Mouse (Mus musculus) CH12.LX (cell line): Measurements from ENCODE around the gene Hist2h3c1. TPM values are rescaled to one million over a fixed set of nuclear protein-coding genes. Genes with fewer than 3 reads are reported as not detected.
"Not testable (repeated sequence)": the region's sequence is repeated elsewhere in the genome, so short reads cannot be mapped to it uniquely, and the experiment has no call there.

Source experiments
- DNase-seq: peaks from one replicate; pipeline ENCODE4 v3.0.0-alpha.2; 2013; ENCODE audit errors: extremely low read depth
- H3K27ac ChIP-seq: 2 replicates; pipeline ENCODE4 v1.5.1; 2012; ENCODE audit warnings: low read depth, mild to moderate bottlenecking, control low read depth, moderate library complexity; ENCODE audit not compliant: insufficient read depth
- H3K27me3 ChIP-seq: replicated peaks from 2 replicates; pipeline ENCODE3; 2012; ENCODE audit warnings: inconsistent platforms
- H3K36me3 ChIP-seq, 2 experiments: replicated peaks in 1 of 2; 2 replicates each; pipeline versions ENCODE3 to v1.6.1; 2012; ENCODE audit warnings: inconsistent platforms in 1 of 2, low read length in 1 of 2, mild to moderate bottlenecking in 1 of 2, mixed read lengths in 1 of 2, moderate library complexity in 1 of 2; ENCODE audit not compliant: control insufficient read depth in 1 of 2, insufficient read depth in 1 of 2
- H3K4me1 ChIP-seq, 2 experiments: 2 replicates each; pipeline ENCODE4 v1.6.1; 2012; ENCODE audit warnings: inconsistent platforms in 1 of 2, moderate library complexity in 1 of 2; ENCODE audit not compliant: insufficient read depth in 2 of 2, control insufficient read depth in 1 of 2
- H3K4me2 ChIP-seq: 2 replicates; pipeline ENCODE4 v1.6.1; 2012; ENCODE audit warnings: low read depth, mild to moderate bottlenecking, control low read depth; ENCODE audit not compliant: poor library complexity, insufficient read depth, severe bottlenecking
- H3K4me3 ChIP-seq, 3 experiments: fragments of 150-350 bp in 1 of 3; sonication (generic) in 1 of 3; replicated peaks in 1 of 3; 2 replicates each; pipeline versions ENCODE3 to v1.5.1; 2011 to 2012; ENCODE audit warnings: low read depth in 2 of 3, low read length in 2 of 3, mild to moderate bottlenecking in 2 of 3, moderate library complexity in 2 of 3, control low read depth in 1 of 3, improper control_type of control experiment in 1 of 3, inconsistent platforms in 1 of 3, mixed read lengths in 1 of 3; ENCODE audit not compliant: poor library complexity in 1 of 3
- H3K79me2 ChIP-seq: replicated peaks from 2 replicates; pipeline ENCODE4 v1.6.1; 2012; ENCODE audit warnings: mild to moderate bottlenecking, moderate library complexity; ENCODE audit not compliant: control insufficient read depth, poor library complexity, insufficient read depth, severe bottlenecking; ENCODE audit errors: extremely low read depth
- H3K9ac ChIP-seq: 2 replicates; pipeline ENCODE4 v1.6.1; 2012; ENCODE audit warnings: low read depth, mild to moderate bottlenecking, control low read depth, moderate library complexity; ENCODE audit not compliant: insufficient read depth
- H3K9me3 ChIP-seq: replicated peaks from 2 replicates; pipeline ENCODE3; 2012; ENCODE audit warnings: low read length, inconsistent platforms, mixed read lengths
- CHD1 ChIP-seq: IDR thresholded peaks from 2 replicates; pipeline ENCODE4 v1.6.1; 2012; ENCODE audit warnings: low read depth, low read length, improper control_type of control experiment, inconsistent platforms
- CHD2 ChIP-seq: IDR thresholded peaks from 2 replicates; pipeline ENCODE4 v1.6.1; 2011; ENCODE audit warnings: low read length, improper control_type of control experiment
- CTCF ChIP-seq, 2 experiments: IDR thresholded peaks in 1 of 2; conservative IDR thresholded peaks in 1 of 2; 2 replicates each; pipeline ENCODE4 v1.5.1; 2011 to 2012; ENCODE audit warnings: low read depth in 2 of 2, low read length in 2 of 2, improper control_type of control experiment in 1 of 2, inconsistent platforms in 1 of 2, mild to moderate bottlenecking in 1 of 2, moderate library complexity in 1 of 2
- E2F4 ChIP-seq: IDR thresholded peaks from 2 replicates; pipeline ENCODE4 v1.6.1; 2011; ENCODE audit warnings: low read depth, low read length, improper control_type of control experiment; ENCODE audit not compliant: insufficient replicate concordance
- ELF1 ChIP-seq: IDR thresholded peaks from 2 replicates; pipeline ENCODE4 v1.6.1; 2014; ENCODE audit warnings: low read depth, mild to moderate bottlenecking, inconsistent platforms, low read length, improper control_type of control experiment
- EP300 ChIP-seq: IDR thresholded peaks from 2 replicates; pipeline ENCODE4 v1.6.1; 2011; ENCODE audit warnings: low read length, improper control_type of control experiment
- IRF4 ChIP-seq: IDR thresholded peaks from 2 replicates; pipeline ENCODE4 v1.6.1; 2014; ENCODE audit warnings: low read depth, mild to moderate bottlenecking, inconsistent platforms, low read length, improper control_type of control experiment
- JUND ChIP-seq: conservative IDR thresholded peaks from 2 replicates; pipeline ENCODE4 v1.6.1; 2011; ENCODE audit warnings: low read depth, low read length, improper control_type of control experiment
- KAT2A ChIP-seq: IDR thresholded peaks from 2 replicates; pipeline ENCODE4 v1.6.1; 2012; ENCODE audit warnings: low read length, improper control_type of control experiment, inconsistent platforms; ENCODE audit not compliant: insufficient replicate concordance
- MAZ ChIP-seq: IDR thresholded peaks from 2 replicates; pipeline ENCODE4 v1.6.1; 2012; ENCODE audit warnings: low read depth, mild to moderate bottlenecking, inconsistent platforms, low read length, improper control_type of control experiment, moderate library complexity
- MEF2A ChIP-seq: IDR thresholded peaks from 2 replicates; pipeline ENCODE4 v1.6.1; 2014; ENCODE audit warnings: low read depth, mild to moderate bottlenecking, inconsistent platforms, low read length, improper control_type of control experiment, borderline replicate concordance
- MYC ChIP-seq: IDR thresholded peaks from 2 replicates; pipeline ENCODE4 v1.6.1; 2011; ENCODE audit warnings: low read depth, mild to moderate bottlenecking, improper control_type of control experiment, low read length
- NELFE ChIP-seq: IDR thresholded peaks from 2 replicates; pipeline ENCODE4 v1.6.1; 2011; ENCODE audit warnings: low read depth, low read length, improper control_type of control experiment
- NRF1 ChIP-seq: IDR thresholded peaks from 2 replicates; pipeline ENCODE4 v1.6.1; 2014; ENCODE audit warnings: low read depth, mild to moderate bottlenecking, inconsistent platforms, low read length, improper control_type of control experiment, moderate library complexity
- POLR2AphosphoS2 ChIP-seq: IDR thresholded peaks from 2 replicates; pipeline ENCODE4 v1.6.1; 2011; ENCODE audit warnings: low read depth, low read length, improper control_type of control experiment
- SIN3A ChIP-seq: IDR thresholded peaks from 2 replicates; pipeline ENCODE4 v1.6.1; 2012; ENCODE audit warnings: low read length, improper control_type of control experiment, inconsistent platforms
- SMC3 ChIP-seq: IDR thresholded peaks from 2 replicates; pipeline ENCODE4 v1.6.1; 2011; ENCODE audit warnings: low read depth, low read length, improper control_type of control experiment
- TBP ChIP-seq: conservative IDR thresholded peaks from 2 replicates; pipeline ENCODE4 v1.6.1; 2011; ENCODE audit warnings: low read depth, low read length, improper control_type of control experiment
- TCF12 ChIP-seq: IDR thresholded peaks from 2 replicates; pipeline ENCODE4 v1.6.1; 2014; ENCODE audit warnings: low read depth, mild to moderate bottlenecking, inconsistent platforms, low read length, improper control_type of control experiment
- ZKSCAN1 ChIP-seq: IDR thresholded peaks from 2 replicates; pipeline ENCODE4 v1.6.1; 2012; ENCODE audit warnings: low read depth, inconsistent platforms, low read length, improper control_type of control experiment, borderline replicate concordance
- ZNF384 ChIP-seq: IDR thresholded peaks from 2 replicates; pipeline ENCODE4 v1.6.1; 2012; ENCODE audit warnings: low read depth, low read length, improper control_type of control experiment, inconsistent platforms
- dilution Hi-C: fragments of 300-500 bp; cut with MboI; formaldehyde crosslinking; loops from 2 replicates; pipeline ENCODE4 v1.14.3; 2020; ENCODE audit warnings: low sequenced_read_pairs; ENCODE audit not compliant: extremely low pct_unique_long_range_greater_than_20kb, extremely low pct_ligation_motif_present
- in situ Hi-C: fragments of 300-500 bp; cut with MboI; formaldehyde crosslinking; loops from 3 replicates; pipeline ENCODE4 v1.14.3; 2019; ENCODE audit warnings: low sequenced_read_pairs, low pct_ligation_motif_present, low pct_unique_long_range_greater_than_20kb, mixed read lengths
- polyA plus RNA-seq: library from polyadenylated mRNA; unstranded; fragments of >175 nt; gene quantifications from 2 replicates; pipeline ENCODE4 v1.2.1, GENCODE M21; 2012; ENCODE audit warnings: low read depth; ENCODE audit not compliant: insufficient read length
- total RNA-seq, 2 experiments: library from RNA; depleted of rRNA; stranded (reverse); fragments of 300-350 nt in 1 of 2; fragments of >200 nt in 1 of 2; gene quantifications; 2 replicates each; pipeline ENCODE4 v1.2.3; 2012 to 2014

Gene Hist2h3c1
- total and polyA plus RNA-seq, 3 experiments, result 0.33 to 1.4 (median 1.4) TPM

GRCm38 (mm10) chr3:96284457-96284856 lies 38.0 kb downstream of the Hist2h3c1 start (continued):
- TF ChIP-seq SMC3 (peak; percentile 42), TBP (no peak), POLR2AphosphoS2 (no peak), E2F4 (no peak), CTCF (conservative IDR thresholded peaks at IDR 0.05 in 1 of 2, IDR thresholded peaks at IDR 0.05 in 1 of 2; ENCODE audit: low read depth in 2 of 2, low read length in 2 of 2) (peak in 1 of 2 experiments; percentile 72; a peak in 2 of 4 replicates), CHD1 (no peak), IRF4 (peak; percentile 78)

- H3K4me2 ChIP-seq, dilution Hi-C loops, H3K27ac ChIP-seq, H3K4me1 ChIP-seq, DNase-seq, H3K4me3 ChIP-seq, H3K79me2 ChIP-seq, H3K9me3 ChIP-seq, H3K36me3 ChIP-seq, H3K9ac ChIP-seq: not testable (repeated sequence)
- peaks cover 15% of the 10 kb centered on the region for H3K27me3 ChIP-seq
- TF ChIP-seq SMC3, result peak; percentile 31; the same call in 1 of the 2 replicates
- peak; percentile 74; the same call in 1 of the 2 replicates for TF ChIP-seq NELFE
- TF ChIP-seq CTCF (conservative IDR thresholded peaks at IDR 0.05 in 1 of 2, IDR thresholded peaks at IDR 0.05 in 1 of 2; ENCODE audit: low read depth in 2 of 2, low read length in 2 of 2), result peak; percentile 94 to 98
- in situ Hi-C loops, result loop anchor here (10.0 to 25.0 kb wide), 2 partner anchors 47 to 250 kb away; partner anchors contain the start of gene Hfe2
Measured at GRCm38 (mm10) chr3:96287334-96287733, 40.8 kb downstream of the Hist2h3c1 start.

- peaks cover 7% of the 10 kb centered on the region for H3K9me3 ChIP-seq
- TF ChIP-seq NRF1 (no peak), MEF2A (no peak), CHD2 (no peak), MYC (no peak), EP300 (no peak), POLR2AphosphoS2 (no peak), ZNF384 (no peak), JUND (no peak), KAT2A (no peak), ZKSCAN1 (no peak), E2F4 (no peak), ELF1 (no peak), SIN3A (no peak), MAZ (no peak), TCF12 (no peak)
- TF ChIP-seq, all 38 proteins: peak for 0
- peaks cover 7% of the 10 kb centered on the region for H3K27me3 ChIP-seq
- no peak overlapping the region for H3K4me2 ChIP-seq
- H3K27ac ChIP-seq, result no peak overlapping the region
- no peaks in the 10 kb centered on the region for H3K36me3 ChIP-seq
- H3K4me3 ChIP-seq, result no peak overlapping the region
- H3K4me1 ChIP-seq, result peaks cover 6 to 15% of the 10 kb centered on the region in 2 experiments
- in situ Hi-C loops, result loop anchor here (10.0 to 25.0 kb wide), 2 partner anchors 46 to 248 kb away; partner anchors contain the start of gene Hfe2
- dilution Hi-C loops, result no loop called here
- no peaks in the 10 kb centered on the region for H3K79me2 ChIP-seq
- no peak for DNase-seq
- H3K9ac ChIP-seq, result no peak overlapping the region
Measured at GRCm38 (mm10) chr3:96289201-96289600, 42.7 kb downstream of the Hist2h3c1 start.

GRCm38 (mm10) chr3:96290727-96291126 lies 44.2 kb downstream of the Hist2h3c1 start:
- H3K27me3 ChIP-seq, H3K36me3 ChIP-seq, H3K27ac ChIP-seq, H3K79me2 ChIP-seq, H3K4me2 ChIP-seq, dilution Hi-C loops, DNase-seq, H3K9ac ChIP-seq, H3K4me3 ChIP-seq, H3K9me3 ChIP-seq: not testable (repeated sequence)
- peaks cover 7 to 12% of the 10 kb centered on the region in 2 experiments for H3K4me1 ChIP-seq
- in situ Hi-C loops, result loop anchor here (25.0 kb wide), 1 partner anchor 247 kb away; the partner anchor contains the start of gene Hfe2
